Mouse (Mus musculus) C2C12 (cell line): ENCODE results near the gene Foxl1.

Source experiments
- CEBPB ChIP-seq: IDR thresholded peaks from one replicate; pipeline ENCODE4 v1.6.1; 2011; ENCODE audit warnings: low read depth, mild to moderate bottlenecking, control low read depth, moderate library complexity
- CTCF ChIP-seq: IDR thresholded peaks from one replicate; pipeline ENCODE4 v1.5.1; 2011; ENCODE audit not compliant: control insufficient read depth, insufficient read depth, insufficient read length
- MYOD1 ChIP-seq: IDR thresholded peaks from one replicate; pipeline ENCODE4 v1.6.1; 2011; ENCODE audit warnings: low read depth; ENCODE audit not compliant: control insufficient read depth, insufficient read length

DNA sequence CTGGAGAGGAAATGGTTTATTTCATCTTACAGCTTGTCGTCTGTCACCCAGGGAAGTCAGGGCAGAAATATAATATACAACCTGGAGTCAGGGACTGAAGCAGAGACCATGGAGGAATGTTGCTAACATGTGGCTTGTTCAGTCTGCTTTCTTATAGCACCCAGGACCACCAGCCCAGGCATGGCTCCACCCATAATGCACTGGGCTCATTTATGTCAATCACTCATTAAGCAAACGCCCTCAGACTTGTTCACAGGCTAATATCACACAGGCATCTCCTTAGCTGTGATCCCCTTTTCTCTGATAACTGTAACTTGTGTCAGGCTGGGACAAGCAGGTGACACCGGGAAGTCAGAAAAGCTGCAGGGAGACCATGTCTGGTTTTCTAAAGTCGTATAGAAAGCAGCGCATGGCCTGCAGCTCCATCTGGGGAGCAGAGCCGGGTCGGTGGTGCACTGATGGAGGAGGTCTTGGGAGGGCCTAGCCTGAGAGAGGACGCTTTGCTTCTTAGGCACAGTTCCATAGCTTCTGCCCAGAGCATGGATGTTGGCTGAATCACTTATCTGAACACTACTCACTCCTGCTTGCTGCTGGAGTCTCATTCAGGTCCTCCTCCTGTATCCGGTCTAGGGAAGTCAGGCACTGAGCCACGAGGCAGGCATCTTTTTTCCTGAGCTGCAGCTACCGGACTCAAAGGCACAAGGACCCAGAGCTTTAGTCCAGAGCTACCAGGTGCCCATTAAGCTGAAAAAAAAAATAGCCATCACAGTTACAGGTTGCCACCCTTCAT lies 35.4 kb downstream of the Foxl1 start:
- TF ChIP-seq CTCF (no peak), CEBPB (no peak), MYOD1 (no peak)
